Mouse (Mus musculus) lung, adult 18-20 months (tissue): ENCODE measurements at regions not wholly inside any gene's neighbourhood (a gene's known extent, or its start where the extent isn't known, plus 50 kb on each side); places are given as distances from the start of the nearest gene placed in this dataset.

ENCODE experiments used
- DNase-seq, 2 experiments: peaks; one replicate each; pipeline ENCODE4 v3.0.0; 2022; ENCODE audit warnings: mixed read lengths in 2 of 2

- DNase-seq: no peak
Measured at GRCm38 (mm10) chr17:48790526-48790925, 141.7 kb upstream of the Lrfn2 start.

DNA sequence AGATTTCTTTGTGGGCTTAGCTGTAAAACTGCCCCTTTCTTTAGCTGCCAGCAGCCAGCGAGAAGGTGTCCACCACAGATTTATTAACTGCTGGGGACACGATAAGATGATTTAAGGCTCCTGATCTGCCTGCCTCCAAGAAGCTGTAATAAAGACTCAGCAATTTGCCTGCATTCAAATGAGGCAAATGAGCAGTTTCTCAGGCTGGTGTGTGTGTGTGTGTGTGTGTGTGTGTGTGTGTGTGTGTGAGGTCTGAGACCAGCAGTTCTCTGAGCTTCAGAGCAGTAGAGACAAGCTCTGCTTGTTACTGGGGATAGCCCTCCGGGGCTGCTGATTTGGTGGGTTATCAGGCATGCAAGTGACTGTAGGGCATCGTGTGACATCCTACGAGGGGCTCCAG, 139.2 kb upstream of the Lrfn2 start:
- no peak for DNase-seq

DNA sequence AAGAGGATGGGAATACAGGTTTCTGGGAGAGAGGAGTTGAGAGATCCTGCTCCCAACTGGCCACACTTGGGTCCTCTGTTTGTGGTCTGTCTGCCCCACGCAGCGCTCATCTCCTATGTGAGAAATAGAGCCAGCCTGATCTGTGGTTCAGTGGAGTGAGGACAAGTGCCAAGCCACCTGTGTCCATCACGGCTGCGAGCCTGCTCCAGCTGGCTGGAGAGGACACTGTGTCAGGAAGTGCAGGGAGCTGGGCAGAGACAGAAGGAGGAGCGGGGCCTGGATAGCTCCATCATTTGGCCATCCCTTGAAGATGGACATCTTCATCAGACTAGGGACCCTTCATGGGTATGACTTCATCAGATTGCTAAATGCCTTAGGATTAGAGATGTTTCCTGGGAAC, 136.4 kb upstream of the Lrfn2 start:
- DNase-seq: no peak

DNA sequence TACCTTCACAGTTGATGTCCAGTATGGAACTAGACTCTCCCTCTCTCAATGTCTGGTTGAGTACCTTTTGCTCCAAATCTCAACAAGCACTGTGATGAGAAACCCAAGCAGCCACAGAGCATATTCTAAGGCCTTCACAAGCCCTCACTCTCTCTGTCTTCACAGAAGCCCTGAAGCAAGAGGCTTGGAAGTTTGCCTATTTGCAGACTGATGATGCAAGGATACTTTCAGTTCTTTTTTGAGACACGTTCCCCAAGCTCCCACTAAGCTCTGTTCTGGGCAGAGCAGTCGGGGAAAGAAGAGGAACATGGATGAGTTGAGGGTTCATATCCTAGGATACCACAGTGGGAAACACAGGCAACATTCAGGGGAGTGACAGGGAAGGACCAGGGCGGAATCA, 134.0 kb upstream of the Lrfn2 start:
- no peak for DNase-seq

DNA sequence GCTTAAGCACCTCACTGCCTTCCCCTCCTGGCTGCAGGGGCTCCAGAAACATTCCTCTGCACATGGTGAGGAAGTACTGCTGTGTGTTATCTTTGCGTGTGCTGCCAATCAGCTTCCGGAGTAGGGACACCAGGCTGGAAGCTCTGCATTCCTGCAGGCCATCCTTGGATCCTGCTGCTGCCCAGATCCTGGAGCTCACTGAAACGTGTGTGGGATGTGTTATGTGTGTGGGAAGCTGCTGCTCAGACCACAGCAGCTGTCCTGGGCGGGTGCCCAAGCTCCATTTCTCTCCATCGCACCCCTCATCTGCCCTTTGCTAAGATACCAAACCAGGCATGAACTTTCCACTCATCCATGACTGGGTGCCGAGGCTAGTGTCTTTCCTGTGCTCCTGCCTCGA, 129.5 kb upstream of the Lrfn2 start:
- no peak for DNase-seq

DNA sequence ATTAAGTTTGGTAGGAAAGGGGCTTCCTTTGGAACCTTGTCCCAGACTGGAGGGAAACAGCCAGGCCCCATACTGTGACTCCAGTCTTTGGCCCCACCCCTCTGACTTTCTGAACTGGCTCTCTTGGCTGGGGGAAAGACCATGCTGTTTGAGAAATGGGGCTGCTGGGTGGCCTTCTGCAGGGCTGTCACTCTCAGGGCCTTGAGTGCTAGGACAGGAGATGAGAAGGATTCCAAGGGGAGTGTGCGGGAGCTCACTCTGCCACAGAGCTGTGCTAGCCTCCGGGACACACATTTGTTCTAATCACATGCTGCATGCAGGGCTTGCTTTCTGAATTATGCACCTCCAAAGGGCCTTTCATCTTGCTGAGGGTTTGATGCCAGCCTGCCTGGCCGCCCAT, 124.3 kb upstream of the Lrfn2 start:
- no peak for DNase-seq

- DNase-seq: no peak
Measured at GRCm38 (mm10) chr17:48814753-48815504, 117.2 kb upstream of the Lrfn2 start.

DNA sequence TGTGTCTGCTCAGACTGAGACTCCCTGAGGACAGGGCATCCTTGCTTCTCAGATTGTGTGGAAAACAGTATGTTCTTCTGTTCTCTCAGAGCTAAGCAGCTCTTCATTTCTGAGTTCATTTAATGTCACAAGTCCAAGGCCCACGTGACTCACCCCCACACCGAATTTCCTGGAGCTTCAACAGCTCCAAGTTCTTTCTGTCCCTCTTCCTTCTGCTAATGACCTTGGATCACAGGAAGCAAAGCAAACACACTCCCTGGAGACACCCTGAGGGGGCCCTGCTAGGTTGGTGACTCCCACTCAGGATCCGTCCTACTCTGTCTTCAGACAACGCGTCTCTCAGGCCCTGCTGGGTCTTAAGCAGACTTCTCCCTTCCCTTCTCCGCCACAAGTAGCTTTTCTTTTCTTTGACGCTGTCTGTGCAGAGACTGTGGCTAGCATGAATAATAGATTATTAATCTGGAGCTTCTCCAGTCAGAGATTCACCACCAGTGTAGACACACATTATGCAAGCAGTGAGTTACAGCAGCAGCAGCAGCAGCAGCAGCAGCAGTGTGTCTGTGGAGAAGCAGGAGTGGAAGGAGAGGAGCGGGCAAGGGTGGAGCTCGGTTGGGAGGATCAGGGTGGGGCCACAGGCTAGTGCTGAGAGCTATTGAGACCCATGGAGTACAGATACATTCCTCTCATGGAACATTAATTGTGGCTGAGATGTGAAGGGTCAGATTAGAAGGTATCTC, 115.4 kb upstream of the Lrfn2 start:
- DNase-seq: no peak

DNA sequence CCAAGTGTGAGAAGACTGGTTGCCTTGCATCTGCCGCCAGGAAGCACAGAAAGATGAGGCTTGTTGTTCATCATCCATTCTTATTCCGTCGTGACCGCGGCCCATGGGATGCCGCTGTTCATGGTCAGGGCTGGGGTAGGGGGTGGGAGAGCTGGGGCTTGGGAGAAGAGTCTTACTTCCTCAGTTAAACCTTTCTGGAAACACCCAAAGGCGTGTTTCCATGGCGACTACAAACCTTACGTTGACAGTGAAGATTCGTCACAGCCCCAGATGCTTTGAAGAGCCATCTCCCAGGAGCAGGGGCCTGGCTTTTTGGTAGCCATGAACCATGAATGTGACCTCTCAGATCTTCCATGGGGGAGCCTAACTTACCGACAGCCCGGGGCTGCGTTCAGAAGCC, 114.6 kb upstream of the Lrfn2 start:
- no peak for DNase-seq

GRCm38 (mm10) chr17:48819703-48820102, 112.5 kb upstream of the Lrfn2 start:
- no peak for DNase-seq

DNA sequence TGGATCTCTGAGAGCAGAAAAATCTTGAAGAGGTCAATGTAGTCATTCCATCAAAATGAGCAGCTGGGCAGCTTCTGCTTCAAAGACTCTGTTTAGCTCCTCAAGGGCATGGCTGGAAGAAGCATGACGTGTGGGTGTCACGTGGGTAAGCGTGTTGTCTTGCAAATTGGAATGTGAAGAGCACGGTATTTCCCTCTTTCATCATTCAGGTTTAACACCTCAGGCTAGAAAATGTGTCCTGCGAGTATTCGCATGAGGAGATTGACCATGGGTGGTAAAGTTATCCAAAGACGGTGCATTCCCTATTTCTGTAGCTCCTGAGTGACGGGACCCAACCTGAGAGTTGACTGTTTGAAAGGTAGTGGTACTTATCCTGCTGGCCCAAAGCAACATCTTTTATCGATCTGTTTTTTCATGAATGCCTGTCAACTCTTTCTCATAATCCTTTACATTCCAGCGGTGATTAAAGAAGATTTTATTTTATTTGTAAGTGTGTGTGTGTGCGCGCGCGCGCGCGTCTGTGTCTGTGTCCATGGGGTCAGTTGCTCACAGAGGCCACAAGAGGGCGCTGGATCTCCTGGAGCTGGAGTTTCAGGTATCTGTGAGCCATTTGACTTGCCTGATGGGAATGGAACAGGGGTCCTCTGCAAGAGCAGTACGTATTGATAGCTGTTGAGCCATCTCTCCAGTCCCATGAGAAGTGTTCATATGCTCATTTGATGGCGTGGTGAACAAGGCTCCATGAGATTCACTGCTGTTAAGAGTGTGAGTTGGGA, 109.9 kb upstream of the Lrfn2 start:
- no peak for DNase-seq

- DNase-seq: no peak
Measured at GRCm38 (mm10) chr17:48823921-48824320, 108.3 kb upstream of the Lrfn2 start.

DNA sequence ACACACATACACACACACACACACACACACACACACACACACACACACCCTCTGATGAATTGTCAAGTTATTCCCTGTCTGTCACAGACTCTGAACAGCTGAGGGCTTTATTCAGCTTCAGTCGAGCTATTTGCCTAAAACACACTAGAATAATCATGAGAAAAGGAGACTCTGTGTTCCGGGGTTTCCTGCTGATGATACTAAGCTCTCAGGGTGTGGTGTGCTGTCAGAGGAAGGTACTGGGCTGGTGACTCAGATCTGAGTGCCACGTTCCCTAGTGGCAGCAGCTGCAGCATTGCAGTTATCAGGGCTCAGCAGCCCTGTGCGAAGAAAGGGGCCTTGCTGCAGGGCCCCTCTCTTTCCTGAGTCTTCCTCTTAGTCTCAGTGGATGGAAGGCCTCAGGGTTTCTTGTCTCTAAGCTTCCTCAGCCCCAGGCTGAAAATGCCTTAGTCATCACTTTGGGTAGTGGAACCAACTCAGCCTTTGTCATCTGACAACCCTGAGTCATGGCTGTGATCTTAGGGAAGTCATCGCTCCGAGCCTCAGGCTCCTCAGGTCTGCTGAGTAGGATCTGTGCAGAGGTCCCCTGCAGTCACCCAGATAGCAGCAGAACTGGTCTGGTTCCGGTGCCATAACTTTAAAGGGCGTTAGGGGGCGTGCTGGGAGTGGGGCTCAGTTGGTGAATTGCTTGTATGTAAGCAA, 106.8 kb upstream of the Lrfn2 start:
- DNase-seq: no peak

- DNase-seq: no peak
Measured at GRCm38 (mm10) chr17:48838297-48838979, 93.7 kb upstream of the Lrfn2 start.

DNA sequence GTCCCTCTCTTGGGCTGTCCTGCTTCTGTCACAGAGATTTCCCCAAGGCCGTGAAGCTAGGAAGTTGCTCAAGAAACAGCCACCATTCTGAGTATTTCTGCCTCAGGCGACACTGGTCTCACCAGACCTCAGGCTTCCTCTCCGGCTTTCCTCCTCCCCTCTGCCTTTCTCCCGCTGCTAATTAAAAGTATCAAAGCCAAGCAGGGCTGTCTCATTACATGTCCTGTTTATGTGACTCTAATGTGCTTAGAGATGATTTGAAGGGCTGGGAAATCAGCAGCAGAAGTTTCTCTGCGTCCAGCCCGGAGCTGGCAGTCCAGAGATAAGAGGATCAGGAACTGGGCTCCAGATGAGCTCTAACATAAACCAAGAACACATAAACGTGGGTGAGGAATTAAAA, 84.3 kb upstream of the Lrfn2 start:
- no peak for DNase-seq

DNA sequence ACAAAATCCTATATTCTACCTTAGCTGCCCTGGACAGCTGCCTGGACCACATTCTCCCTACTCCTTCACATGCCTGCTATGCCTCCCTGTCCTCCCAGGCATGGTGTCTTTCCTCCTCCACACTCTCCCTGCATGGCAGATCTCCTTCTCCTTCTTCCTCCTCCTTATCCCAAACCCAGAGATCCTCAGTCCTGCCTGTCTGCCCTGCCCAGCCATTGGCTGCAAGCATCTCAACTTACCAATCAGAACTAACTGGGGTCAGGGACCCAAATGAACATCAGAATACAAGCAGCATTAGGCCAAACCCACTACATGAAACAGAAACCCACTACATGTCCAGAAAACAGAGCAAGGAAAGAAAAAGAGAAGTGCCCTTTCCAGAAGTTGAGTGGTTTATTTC, 81.3 kb upstream of the Lrfn2 start:
- DNase-seq: no peak

DNA sequence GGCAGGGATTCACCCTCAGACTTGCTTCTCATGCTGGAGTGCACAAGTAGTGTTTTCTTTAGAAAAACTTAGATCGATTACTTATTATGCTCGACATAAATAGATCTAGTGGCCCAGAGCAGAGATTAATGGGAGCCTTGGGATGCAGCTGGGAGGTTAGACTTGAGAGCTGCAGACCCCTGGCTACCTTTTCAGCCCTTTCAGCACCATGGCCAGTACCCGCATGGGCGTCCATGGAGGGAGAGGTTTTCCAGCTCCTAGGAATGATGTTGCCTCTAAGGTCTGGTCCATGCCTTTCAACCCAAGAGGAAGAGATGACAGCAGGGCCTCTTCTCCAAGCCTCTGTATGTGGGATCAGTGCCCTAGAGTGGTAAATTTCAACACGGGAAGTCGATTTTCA, 73.3 kb upstream of the Lrfn2 start:
- DNase-seq: no peak

DNA sequence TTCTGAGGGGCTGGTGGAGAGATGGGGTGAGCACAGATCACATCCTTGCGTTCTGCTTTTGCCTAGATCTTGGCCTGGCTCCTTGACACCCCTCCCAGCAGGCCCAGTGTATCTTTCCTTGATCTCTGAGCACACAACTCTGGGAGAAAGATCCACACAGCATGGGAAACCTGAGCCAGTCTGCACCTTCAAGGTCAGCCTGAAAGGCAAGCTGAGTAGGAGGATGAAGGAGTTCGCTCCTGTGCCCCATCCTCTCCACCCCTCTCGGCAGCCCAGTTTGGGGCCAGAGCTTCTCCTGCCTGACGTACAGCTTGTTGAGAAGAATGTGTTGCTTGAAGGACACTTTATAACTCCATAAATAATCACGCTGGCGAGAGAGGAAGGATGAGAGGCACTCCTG, 61.7 kb upstream of the Lrfn2 start:
- DNase-seq: no peak

GRCm38 (mm10) chr17:48877505-48877904, 54.7 kb upstream of the Lrfn2 start:
- DNase-seq: no peak

DNA sequence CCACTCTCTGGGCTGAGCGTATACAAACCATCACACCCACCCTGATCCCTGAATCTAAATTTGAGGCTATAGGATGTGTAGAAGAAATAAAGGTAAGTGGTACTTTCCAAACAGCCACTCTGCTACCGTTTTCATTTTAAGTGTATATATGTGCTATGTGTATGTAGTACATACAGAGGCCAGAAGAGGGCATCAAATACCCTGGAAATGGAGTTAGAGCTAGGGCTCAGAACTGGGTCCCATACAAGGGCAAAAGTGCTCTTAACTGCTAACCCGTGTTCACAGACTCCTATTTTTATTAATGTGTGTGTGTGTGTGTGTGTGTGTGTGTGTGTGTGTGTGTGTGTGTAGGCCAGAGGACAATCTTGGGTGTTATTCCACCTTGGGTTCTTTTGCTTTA, 51.6 kb upstream of the Lrfn2 start:
- no peak for DNase-seq

- no peak for DNase-seq
Measured at GRCm38 (mm10) chr17:48881946-48882345, 50.2 kb upstream of the Lrfn2 start.
